Mouse (Mus musculus) limb, embryonic 11.5 days (tissue): ENCODE results near the gene Kif5c. TPM values are rescaled to one million over a fixed set of nuclear protein-coding genes. Genes with fewer than 3 reads are reported as not detected.

Experiments
- ATAC-seq: fragments of 200-750 bp; cut with Nextera tagmentation; 2 replicates; pipeline ENCODE4 v1.8.0; 2017; ENCODE audit warnings: low read depth; ENCODE audit not compliant: insufficient number of reproducible peaks, low FRiP score, low TSS enrichment
- DNase-seq: peaks from one replicate; pipeline ENCODE4 v3.0.0-alpha.2; 2015; ENCODE audit warnings: low spot score
- H3K27ac ChIP-seq: fragments of 300-500 bp; sonication (generic); replicated peaks from 2 replicates; pipeline ENCODE4 v1.5.1; 2014; ENCODE audit warnings: low read depth, mild to moderate bottlenecking, low read length
- H3K27me3 ChIP-seq: fragments of 300-500 bp; sonication (generic); 2 replicates; pipeline ENCODE4 v1.6.1; 2014; ENCODE audit warnings: mild to moderate bottlenecking, low read length, mixed read lengths; ENCODE audit not compliant: control insufficient read depth, insufficient read depth
- H3K36me3 ChIP-seq: fragments of 300-500 bp; sonication (generic); 2 replicates; pipeline ENCODE4 v1.6.1; 2014; ENCODE audit warnings: mild to moderate bottlenecking, low read length, moderate library complexity, mixed read lengths; ENCODE audit not compliant: control insufficient read depth, insufficient read depth
- H3K4me1 ChIP-seq: fragments of 300-500 bp; sonication (generic); 2 replicates; pipeline ENCODE4 v1.6.1; 2014; ENCODE audit warnings: low read length, mixed read lengths; ENCODE audit not compliant: control insufficient read depth, insufficient read depth
- H3K4me2 ChIP-seq: fragments of 300-500 bp; sonication (generic); 2 replicates; pipeline ENCODE4 v1.6.1; 2014; ENCODE audit warnings: low read depth, mild to moderate bottlenecking, moderate library complexity; ENCODE audit not compliant: severe bottlenecking
- H3K4me3 ChIP-seq: fragments of 300-500 bp; sonication (generic); 2 replicates; pipeline ENCODE4 v1.5.1; 2014; ENCODE audit warnings: low read depth, low read length
- H3K9ac ChIP-seq: fragments of 300-500 bp; sonication (generic); 2 replicates; pipeline ENCODE4 v1.6.1; 2014; ENCODE audit warnings: mild to moderate bottlenecking, low read length
- H3K9me3 ChIP-seq: fragments of 300-500 bp; sonication (generic); 2 replicates; pipeline ENCODE4 v1.6.1; 2016; ENCODE audit warnings: low read length; ENCODE audit not compliant: control insufficient read depth
- WGBS: fragments of 180-500 bp; shearing (Covaris S2); extraction: QIAGEN DNeasy Blood & Tissue Kit; methylation state at CpG from one replicate; pipeline ENCODE4 v1.1.7; 2014; 5-methylcytosine and 5-hydroxymethylcytosine counted together
- polyA plus RNA-seq: library from polyadenylated mRNA; unstranded; fragments of >200 nt; fragmentation: Nextera tagmentation; extraction: Ambion mirVana; gene quantifications from 2 replicates; pipeline ENCODE4 v1.2.1, GENCODE M21; 2014

Kif5c gene
- polyA plus RNA-seq, 1 experiment from 2014 or later: 15.2 TPM

GRCm38 (mm10) chr2:49711693-49712092 is 92.6 kb downstream of the Kif5c start:
- no peak overlapping the region for H3K4me2 ChIP-seq
- no peaks in the 10 kb centered on the region for H3K36me3 ChIP-seq
- H3K9me3 ChIP-seq: no peaks in the 10 kb centered on the region
- 87% methylated on average over 6 of the region's 6 CpGs for WGBS
- no peaks in the 10 kb centered on the region for H3K4me1 ChIP-seq
- no peak overlapping the region for H3K9ac ChIP-seq
- DNase-seq (no peak), ATAC-seq (no peak)
- H3K27ac ChIP-seq: no peak overlapping the region
- no peak overlapping the region for H3K4me3 ChIP-seq
- H3K27me3 ChIP-seq: no peaks in the 10 kb centered on the region

- WGBS: 70% methylated on average over 7 of the region's 7 CpGs
- H3K36me3 ChIP-seq: no peaks in the 10 kb centered on the region
- no peak overlapping the region for H3K4me2 ChIP-seq
- H3K4me1 ChIP-seq: no peaks in the 10 kb centered on the region
- no peak overlapping the region for H3K4me3 ChIP-seq
- ATAC-seq (no peak), DNase-seq (no peak)
- H3K27me3 ChIP-seq: no peaks in the 10 kb centered on the region
- H3K9me3 ChIP-seq: no peaks in the 10 kb centered on the region
- H3K27ac ChIP-seq: no peak overlapping the region
- no peak overlapping the region for H3K9ac ChIP-seq
Measured at GRCm38 (mm10) chr2:49712336-49712887, 93.3 kb downstream of the Kif5c start.

- no peak for DNase-seq
- Histone ChIP-seq H3K36me3 (no peaks in the 10 kb centered on the region), H3K27ac (no peak overlapping the region), H3K9ac (no peak overlapping the region), H3K4me1 (peaks cover 24% of the 10 kb centered on the region), H3K27me3 (no peaks in the 10 kb centered on the region), H3K9me3 (no peaks in the 10 kb centered on the region), H3K4me3 (no peak overlapping the region), H3K4me2 (no peak overlapping the region)
- 92% methylated on average over 7 of the region's 7 CpGs for WGBS
- ATAC-seq: no peak
Measured at GRCm38 (mm10) chr2:49716490-49716889, 97.4 kb downstream of the Kif5c start.

- Histone ChIP-seq H3K9me3 (no peaks in the 10 kb centered on the region), H3K27me3 (no peaks in the 10 kb centered on the region), H3K9ac (no peak overlapping the region), H3K27ac (peak overlapping the region; percentile 62; the same call in 1 of the 2 replicates), H3K36me3 (no peaks in the 10 kb centered on the region), H3K4me3 (no peak overlapping the region), H3K4me1 (peaks cover 34% of the 10 kb centered on the region), H3K4me2 (no peak overlapping the region)
- no peak for ATAC-seq
- 92% methylated on average over 18 of the region's 18 CpGs for WGBS
- no peak for DNase-seq
Measured at GRCm38 (mm10) chr2:49717437-49718116, 98.5 kb downstream of the Kif5c start.

GRCm38 (mm10) chr2:49718492-49718891 is 99.4 kb downstream of the Kif5c start:
- 17% methylated on average over 3 of the region's 3 CpGs for WGBS

GRCm38 (mm10) chr2:49718935-49719850 is 100.1 kb downstream of the Kif5c start:
- peak overlapping the region; percentile 66 for H3K27ac ChIP-seq
- ATAC-seq: no peak
- peaks cover 39% of the 10 kb centered on the region for H3K4me1 ChIP-seq
- 11% methylated on average over 8 of the region's 8 CpGs for WGBS
- H3K4me3 ChIP-seq: no peak overlapping the region
- H3K27me3 ChIP-seq: no peaks in the 10 kb centered on the region
- H3K9ac ChIP-seq: no peak overlapping the region
- 0 out of 2 replicates have a peak, but pooled peaks cover 2% of the 10 kb centered on the region for H3K36me3 ChIP-seq
- no peaks in the 10 kb centered on the region for H3K9me3 ChIP-seq
- no peak overlapping the region for H3K4me2 ChIP-seq
- no peak for DNase-seq

More at GRCm38 (mm10) chr2:49718492-49718891, 99.4 kb downstream of the Kif5c start:
- peaks cover 39% of the 10 kb centered on the region for H3K4me1 ChIP-seq
- no peak overlapping the region for H3K4me2 ChIP-seq
- no peak overlapping the region for H3K4me3 ChIP-seq
- ATAC-seq: peak; percentile 42; the same call in 1 of the 2 replicates
- peak overlapping the region; percentile 62; the same call in 1 of the 2 replicates for H3K27ac ChIP-seq
- H3K36me3 ChIP-seq: 0 out of 2 replicates have a peak, but pooled peaks cover 2% of the 10 kb centered on the region
- H3K9ac ChIP-seq: no peak overlapping the region
- no peak for DNase-seq
- H3K27me3 ChIP-seq: no peaks in the 10 kb centered on the region
- H3K9me3 ChIP-seq: no peaks in the 10 kb centered on the region

GRCm38 (mm10) chr2:49719854-49720253 is 100.8 kb downstream of the Kif5c start:
- peaks cover 39% of the 10 kb centered on the region for H3K4me1 ChIP-seq
- ATAC-seq (peak; percentile 49; the same call in 1 of the 2 replicates), DNase-seq (peak; percentile 71)
- H3K9me3 ChIP-seq: no peaks in the 10 kb centered on the region
- H3K36me3 ChIP-seq: 0 out of 2 replicates have a peak, but pooled peaks cover 2% of the 10 kb centered on the region
- no peak overlapping the region for H3K4me3 ChIP-seq
- H3K9ac ChIP-seq: no peak overlapping the region
- no peaks in the 10 kb centered on the region for H3K27me3 ChIP-seq
- peak overlapping the region; percentile 26; the same call in 1 of the 2 replicates for H3K4me2 ChIP-seq
- 1% methylated on average over 6 of the region's 6 CpGs for WGBS
- H3K27ac ChIP-seq: peak overlapping the region; percentile 66

GRCm38 (mm10) chr2:49720343-49720742 is 101.2 kb downstream of the Kif5c start:
- Histone ChIP-seq H3K4me2 (peak overlapping the region; percentile 26; the same call in 1 of the 2 replicates), H3K4me3 (no peak overlapping the region), H3K27me3 (no peaks in the 10 kb centered on the region), H3K9me3 (no peaks in the 10 kb centered on the region), H3K4me1 (peaks cover 39% of the 10 kb centered on the region), H3K27ac (peak overlapping the region; percentile 66), H3K9ac (no peak overlapping the region; the same call in 1 of the 2 replicates), H3K36me3 (0 out of 2 replicates have a peak, but pooled peaks cover 4% of the 10 kb centered on the region)
- WGBS: 27% methylated on average over 9 of the region's 9 CpGs
- no peak for DNase-seq
- no peak for ATAC-seq
